Mouse (Mus musculus) yolk sac, embryonic 10.5 days (tissue): ENCODE results near the gene Cep350.

Experiments
- DNase-seq: peaks from one replicate; pipeline ENCODE4 v3.0.0-alpha.2; 2017; ENCODE audit warnings: low spot score

The Cep350 gene

DNA sequence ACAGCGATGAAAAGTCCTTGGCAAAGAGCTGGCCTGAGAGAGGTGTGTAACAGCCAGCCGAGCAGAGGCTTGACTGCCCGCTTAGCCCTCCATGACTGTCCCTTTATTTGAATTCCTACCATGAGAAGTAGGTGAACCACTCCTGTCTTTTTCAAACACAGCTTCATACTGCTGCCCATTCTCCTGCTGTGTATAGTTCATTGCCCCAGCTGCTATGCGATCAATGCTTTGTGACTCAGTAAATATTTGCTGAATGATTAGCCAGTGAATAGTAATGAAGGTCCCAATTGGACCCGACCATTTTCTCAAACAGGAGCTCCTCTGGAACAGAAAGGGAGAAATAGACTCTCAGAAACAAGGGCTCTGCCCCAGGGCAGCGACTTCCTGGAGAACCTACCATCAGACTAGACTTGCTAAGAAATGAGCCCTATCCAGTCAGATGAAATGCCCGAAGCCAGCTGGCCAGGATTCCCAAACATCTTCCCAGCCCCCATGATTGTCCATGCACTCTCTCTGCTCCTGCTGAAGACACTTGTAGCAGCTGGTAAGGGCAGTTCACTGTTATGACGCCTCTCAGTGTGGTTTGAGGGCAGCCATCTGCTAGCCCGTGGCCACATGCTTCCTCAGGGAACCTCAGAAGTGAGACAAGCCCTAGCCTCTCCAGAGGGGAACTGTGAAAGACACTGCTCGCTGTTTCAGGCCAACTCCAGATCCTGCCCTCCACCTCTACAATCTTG, 163.2 kb downstream of the Cep350 start:
- no peak for DNase-seq

DNA sequence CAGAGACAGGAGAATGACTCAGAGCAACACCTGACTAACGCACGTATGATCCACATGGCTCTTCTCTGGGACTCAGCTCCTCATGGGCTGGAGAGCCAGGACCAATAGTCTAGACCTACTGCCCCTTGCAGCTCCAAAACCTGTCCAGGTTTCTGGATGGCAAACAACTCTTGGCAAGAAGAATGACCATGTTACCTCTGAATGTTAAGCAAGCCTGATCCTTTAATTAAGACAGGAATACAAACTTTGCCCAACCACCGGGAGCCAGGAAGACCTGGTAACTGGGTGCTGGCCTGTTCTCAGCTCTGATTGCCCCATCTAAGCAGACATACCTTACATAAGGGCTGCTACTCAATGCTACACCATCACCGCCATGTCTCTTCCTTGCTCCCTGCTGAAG, 164.8 kb downstream of the Cep350 start:
- no peak for DNase-seq

- DNase-seq, result no peak
These were observed 167.4 kb downstream of the Cep350 start for GRCm38 (mm10) chr1:155805607-155806006.

DNA sequence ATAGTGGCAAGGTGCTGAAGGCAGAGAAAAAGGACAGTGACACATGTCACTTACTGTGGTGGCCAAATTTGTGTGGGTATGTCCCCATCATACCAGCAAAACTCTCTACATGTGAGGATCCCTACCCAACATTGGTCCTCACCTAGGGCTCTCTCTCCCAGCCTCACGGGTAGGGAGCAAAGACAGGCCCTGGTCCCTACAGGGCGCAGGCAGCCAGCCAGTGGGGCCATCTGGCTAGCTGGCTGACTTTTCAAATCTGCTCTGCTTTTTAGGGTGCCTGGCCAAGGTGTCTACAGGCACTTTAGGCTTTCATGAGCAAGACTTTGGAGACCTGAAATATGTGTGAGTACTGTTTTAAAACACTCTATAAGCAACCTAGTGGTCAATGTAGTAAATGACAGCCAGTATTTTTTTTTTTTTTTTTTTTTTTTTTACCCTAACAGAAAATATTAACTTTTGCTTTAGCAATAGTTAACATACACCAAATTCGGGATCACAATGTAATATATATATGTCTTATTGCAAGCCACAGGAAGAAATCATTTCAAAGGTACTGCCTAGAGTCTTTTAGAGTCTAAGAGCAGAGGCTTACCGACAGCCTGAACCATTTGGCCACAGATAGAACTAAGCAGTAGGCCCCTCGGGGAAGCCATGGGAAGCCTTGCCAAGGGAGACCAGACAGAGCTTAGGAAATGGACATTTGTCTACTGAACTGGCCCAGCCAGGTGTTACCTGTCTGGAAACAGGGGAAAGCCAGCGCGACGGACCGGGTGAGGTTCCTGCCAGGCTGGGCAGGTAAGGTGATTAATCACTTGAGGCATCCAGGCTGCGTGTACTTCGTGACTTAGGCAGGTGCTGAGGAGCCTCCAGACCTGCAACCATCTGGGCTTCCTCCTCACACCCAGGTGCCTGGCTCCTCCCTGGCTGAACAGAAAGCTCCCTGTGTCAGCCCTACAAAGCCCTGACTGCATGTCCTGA, 171.8 kb downstream of the Cep350 start:
- no peak for DNase-seq

GRCm38 (mm10) chr1:155798000-155798399, 175.1 kb downstream of the Cep350 start:
- no peak for DNase-seq

- DNase-seq, result no peak
These were observed 175.6 kb downstream of the Cep350 start for GRCm38 (mm10) chr1:155797425-155797824.

DNA sequence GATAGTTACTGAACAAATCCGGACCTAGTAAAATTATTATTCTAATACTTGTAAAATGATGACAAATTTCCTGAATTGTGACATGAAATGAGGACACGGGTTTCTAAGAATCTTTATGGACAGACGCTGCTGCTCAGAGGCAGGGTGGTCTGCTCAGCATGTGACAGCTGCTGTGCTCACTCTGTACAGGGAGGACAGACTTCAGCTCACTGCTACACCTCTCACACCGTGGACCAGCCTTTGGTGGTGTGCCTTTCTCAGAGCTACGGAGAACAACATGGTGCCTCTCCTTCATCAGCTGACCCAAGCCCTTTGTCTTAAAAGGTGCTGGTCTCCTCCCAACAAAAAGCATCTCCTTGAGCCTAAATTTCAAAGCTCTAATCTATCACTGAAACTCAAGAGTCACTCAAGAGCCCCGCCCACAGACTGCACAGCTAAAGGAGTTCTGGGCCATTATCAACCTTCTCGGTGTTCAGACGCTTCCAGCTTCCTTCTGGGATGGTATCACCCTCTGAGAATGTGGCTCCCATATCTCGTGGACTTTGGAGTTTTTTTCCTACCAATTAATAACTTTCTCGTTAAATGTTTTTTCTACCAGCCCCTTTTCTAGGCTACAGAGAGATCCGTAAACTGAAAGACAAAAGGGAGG, 176.2 kb downstream of the Cep350 start:
- no peak for DNase-seq

DNA sequence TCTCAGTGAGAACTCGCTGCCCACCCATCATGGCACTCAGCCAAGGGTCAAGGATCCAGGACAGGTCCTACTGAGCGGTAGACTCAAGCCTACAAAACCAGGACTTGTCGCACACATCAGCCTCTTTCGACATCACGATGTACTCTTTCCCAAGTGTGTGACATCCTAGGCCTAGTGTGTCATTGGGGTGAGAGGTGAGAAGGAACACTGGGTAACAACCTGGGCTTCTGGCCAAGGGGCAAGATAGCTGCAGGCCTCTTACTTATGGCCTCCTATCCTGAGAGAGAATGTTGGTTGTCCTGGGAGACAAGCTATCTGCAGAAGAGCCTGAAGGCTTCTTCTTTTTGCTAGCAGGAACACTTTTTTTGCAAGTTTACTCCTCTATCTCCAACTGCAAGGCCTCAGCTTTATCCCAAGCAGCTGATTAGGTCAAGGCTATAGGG, 177.2 kb downstream of the Cep350 start:
- DNase-seq, result no peak
